Mouse (Mus musculus) heart, postnatal 36 days (tissue): ENCODE measurements around the gene Sohlh1. TPM values are rescaled to one million over a fixed set of nuclear protein-coding genes. Genes with fewer than 3 reads are reported as not detected.

ENCODE experiments used
- DNase-seq, 2 experiments: peaks; one replicate each; pipeline ENCODE4 v3.0.0; 2021 to 2022
- intact Hi-C: fragments of 180-260 bp; cut with DNase I; formaldehyde crosslinking; loops from one replicate; pipeline ENCODE4 v1.15.1; 2025
- total RNA-seq, 2 experiments: library from RNA; stranded (reverse); gene quantifications; 2 replicates each; pipeline ENCODE4 v1.2.3; 2021

Sohlh1 gene
- not detected for total RNA-seq

GRCm38 (mm10) chr2:25847226-25847625 is at the start of gene Sohlh1:
Sohlh1 (minus strand) TSS chr2:25847248.
- DNase-seq = no peak
- intact Hi-C loops = no loop called here

GRCm38 (mm10) chr2:25892440-25892839 is 45.4 kb upstream of the Sohlh1 start:
- no peak for DNase-seq
- intact Hi-C loops = no loop called here

GRCm38 (mm10) chr2:25888144-25888543 is 41.1 kb upstream of the Sohlh1 start:
- no peak for DNase-seq
- intact Hi-C loops = no loop called here

GRCm38 (mm10) chr2:25887226-25887625 is 40.2 kb upstream of the Sohlh1 start:
- intact Hi-C loops = no loop called here
- no peak for DNase-seq

- intact Hi-C loops = no loop called here
- no peak for DNase-seq
Measured at GRCm38 (mm10) chr2:25884756-25885155, 37.7 kb upstream of the Sohlh1 start.

DNA sequence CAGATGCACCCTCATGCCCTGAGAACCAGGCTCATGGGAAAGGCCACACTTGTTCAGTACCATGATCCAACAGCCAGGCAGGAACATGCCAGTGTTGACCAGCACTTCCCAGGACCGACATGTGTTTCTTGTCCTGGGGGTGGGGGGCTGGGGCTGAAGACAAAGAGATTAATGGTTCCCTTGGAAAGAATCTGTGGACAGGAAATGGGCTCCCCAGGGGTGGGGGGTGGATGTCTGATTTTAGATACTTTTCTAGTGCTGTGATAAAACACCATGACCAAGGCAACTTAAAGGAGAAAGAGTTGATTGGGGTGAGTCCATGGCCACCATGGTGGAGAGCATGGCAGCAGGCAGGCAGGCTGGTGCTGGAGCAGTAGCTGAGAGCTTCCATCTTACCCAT is 35.2 kb upstream of the Sohlh1 start:
- intact Hi-C loops = no loop called here
- DNase-seq = no peak

DNA sequence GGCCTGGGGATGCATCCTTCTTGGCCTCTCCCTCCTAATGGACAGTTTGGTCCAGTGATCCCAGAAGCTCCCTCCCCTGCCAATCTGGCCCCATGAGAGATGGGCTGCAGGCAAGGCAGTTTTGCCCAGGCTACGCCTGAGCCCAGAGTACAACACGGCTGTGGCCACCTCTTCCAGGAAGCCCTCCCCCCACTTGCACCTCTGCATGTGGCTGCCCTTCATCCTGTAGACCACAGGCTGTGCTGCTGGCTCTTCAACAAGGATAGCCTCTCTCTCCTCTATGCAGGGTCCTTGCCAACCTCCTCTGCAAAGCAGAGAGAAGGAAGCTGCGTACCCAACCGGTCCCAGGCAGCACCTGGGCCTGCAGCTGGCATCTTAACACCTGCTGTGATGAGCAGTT is 32.0 kb upstream of the Sohlh1 start:
- intact Hi-C loops = no loop called here
- DNase-seq = no peak

DNA sequence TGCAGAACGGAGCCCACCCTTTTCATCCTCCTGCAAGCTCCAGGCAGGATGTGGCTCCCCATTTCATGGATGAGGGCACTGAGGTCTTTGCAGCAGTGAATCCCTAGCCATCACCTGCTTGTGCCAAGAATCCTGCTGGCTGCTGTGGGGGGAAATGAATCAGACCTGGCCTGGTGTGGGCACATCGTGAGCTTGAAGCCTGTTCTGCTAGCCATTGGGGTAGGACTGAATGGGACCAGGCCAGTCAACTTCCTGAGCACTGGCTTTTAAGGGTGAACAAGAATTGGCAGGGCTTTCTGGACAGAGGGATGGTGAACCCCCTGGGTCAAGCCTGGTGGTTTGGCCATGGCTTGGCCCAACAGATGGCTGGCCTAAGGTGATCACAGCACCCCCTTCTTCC is 31.5 kb upstream of the Sohlh1 start:
- intact Hi-C loops = no loop called here
- DNase-seq = no peak

DNA sequence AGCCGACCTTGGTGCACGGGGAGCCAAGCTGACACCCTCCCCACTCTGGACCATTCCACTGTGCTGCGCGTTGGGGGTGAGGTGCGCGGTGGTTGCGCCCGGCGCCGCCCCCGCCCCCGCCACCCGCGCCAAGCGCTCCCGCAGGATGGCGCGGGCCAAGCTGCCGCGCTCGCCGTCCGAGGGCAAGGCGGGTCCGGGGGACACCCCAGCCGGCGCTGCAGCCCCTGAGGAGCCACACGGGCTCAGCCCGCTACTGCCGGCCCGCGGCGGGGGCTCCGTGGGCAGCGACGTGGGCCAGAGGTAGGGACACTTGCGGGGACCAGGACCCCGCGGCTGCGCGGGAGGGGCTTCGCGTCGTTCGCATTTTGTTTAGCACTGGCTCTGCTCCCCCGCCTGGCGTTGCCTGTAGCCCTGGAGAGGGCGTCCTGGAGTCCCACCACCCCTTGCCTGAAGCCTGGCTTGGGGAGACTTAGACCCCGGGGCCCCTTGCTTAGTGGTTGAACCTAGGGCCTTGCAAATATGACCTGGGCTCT is 30.8 kb upstream of the Sohlh1 start:
- intact Hi-C loops = no loop called here
- DNase-seq = no peak

DNA sequence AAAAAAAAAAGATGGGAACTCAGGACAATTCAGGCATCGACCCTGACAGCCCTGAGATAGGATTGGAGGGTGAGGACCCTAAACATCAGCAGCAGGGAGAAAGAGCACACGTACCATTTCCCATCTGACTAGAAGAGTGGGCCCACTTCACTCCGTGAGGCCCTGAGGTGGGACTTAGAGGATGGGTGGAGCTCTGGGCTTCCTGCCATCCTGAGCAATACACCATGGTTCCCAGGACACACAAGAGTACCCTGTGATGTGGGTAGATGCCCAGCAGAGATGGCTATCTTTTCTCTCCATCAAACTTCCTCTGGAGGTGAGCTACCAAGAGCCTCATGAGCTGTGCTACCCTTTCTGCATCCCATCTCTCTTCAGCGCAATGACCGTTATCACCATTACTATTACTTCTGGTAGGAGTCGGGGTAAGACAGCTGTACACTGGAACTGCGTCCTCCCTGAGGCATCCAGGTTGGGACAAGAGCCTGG is 30.2 kb upstream of the Sohlh1 start:
- no peak for DNase-seq
- intact Hi-C loops = no loop called here

DNA sequence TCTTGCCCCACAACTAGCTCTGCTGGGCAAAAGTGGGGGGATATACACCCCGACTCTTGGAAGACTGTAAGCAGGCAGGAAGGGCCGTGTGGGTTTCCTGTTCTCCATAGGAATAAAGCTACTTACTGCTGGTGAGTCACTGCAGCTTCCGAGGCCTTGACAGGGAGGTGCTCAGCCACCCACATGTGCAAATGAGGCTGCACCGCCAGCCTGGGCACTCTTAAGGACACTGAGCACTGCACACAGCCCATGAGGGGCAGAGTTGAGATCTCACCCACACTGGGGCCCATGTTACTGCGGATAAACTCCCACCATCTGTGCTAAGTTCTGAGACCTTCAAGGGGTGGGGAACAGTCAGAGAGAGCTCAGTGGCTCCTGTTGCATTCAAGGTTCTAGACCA is 19.6 kb upstream of the Sohlh1 start:
- intact Hi-C loops = no loop called here
- no peak for DNase-seq

DNA sequence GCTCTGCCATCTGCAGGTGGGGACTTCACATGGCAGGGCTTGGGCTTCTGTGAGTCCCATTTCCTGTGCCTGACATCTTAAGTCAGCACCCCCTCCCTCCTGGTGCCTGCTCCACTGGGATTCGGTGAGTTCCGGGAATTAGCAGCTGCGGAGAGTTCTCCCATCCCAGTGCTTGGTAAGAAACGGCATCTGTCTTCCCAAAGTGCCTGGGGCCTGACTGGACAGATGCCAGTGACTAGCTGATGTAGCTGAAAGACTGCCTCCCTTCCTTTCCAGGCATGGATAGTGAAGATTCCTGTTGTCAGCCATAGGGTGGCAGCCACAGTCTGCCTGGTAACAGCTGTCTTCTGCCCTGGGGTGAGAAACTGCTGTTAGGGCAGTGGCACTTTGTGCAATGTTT is 18.4 kb upstream of the Sohlh1 start:
- no peak for DNase-seq
- intact Hi-C loops = no loop called here

DNA sequence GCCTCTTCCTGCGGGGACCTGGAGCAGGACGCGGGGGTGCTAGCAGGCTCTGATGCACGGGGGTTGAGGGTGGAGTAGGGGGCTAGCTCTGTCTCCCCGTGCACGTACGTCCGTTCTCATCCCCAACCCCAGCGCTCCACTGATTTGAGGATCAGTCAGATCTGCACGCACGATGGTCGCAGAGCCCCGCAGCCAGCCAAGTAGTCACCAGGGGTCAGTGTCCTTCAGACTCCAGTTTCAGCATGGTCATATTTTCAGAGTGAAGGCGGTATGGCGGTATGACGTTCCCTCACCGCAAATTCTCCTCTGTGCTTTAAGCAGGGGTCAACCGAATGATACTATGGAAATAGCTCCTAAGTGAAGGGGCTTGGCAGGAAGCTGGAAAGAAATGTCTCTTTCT is 17.2 kb upstream of the Sohlh1 start:
- no peak for DNase-seq
- intact Hi-C loops = no loop called here

- DNase-seq = peak; percentile 15 to 29
- intact Hi-C loops = no loop called here
Measured at GRCm38 (mm10) chr2:25863337-25864131, 16.5 kb upstream of the Sohlh1 start, which contains the start of gene Kcnt1. Kcnt1 (plus strand) TSS chr2:25863734.

DNA sequence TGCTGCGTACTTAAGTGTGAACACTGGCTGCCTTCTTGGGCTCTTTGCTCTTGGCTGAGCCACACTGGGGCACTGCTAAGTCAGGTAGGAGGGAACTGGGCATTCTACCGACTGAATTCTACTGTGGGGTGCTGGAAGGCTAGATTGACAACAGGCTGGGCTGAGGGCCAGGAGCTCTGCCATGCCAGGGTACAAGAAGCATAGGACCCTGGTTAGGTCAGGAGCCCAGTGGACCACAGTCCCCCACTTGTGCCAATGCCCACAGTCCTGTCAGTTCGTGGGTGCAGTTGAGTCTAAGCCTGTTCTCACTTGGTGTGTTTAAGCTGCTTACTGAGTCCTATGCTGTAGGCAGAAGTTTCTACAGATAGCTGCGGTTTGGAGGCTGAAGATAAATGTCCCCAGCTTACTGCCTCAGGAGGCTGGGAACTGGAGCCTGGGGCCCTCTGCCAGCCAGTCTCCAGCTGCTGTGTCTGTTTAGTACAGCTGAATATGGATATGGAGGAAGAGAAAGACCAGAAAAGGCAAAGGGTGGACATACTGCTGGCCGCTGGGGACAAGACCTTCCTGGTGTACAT is 15.7 kb upstream of the Sohlh1 start:
- DNase-seq = no peak
- intact Hi-C loops = no loop called here

DNA sequence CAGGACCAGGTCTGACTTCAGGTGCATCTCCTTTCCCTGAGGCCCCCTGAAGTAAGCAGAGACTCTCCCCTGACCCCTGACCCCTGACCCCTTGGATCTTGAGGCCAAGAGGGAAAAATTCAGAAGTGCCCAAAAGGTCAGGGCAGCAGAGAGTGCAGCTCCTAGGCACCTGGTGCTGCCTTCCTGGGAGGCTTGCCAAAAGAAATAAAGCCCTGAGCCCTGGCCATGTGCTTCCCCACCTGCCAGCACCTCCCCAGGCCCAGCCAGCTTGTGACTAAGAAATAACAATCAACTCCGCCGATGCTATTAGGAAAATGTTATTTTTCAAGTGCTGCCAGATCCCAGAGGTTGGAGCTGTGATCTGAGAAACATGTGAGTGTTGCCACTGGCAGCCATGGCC is 15.0 kb upstream of the Sohlh1 start:
- intact Hi-C loops = no loop called here
- no peak for DNase-seq

DNA sequence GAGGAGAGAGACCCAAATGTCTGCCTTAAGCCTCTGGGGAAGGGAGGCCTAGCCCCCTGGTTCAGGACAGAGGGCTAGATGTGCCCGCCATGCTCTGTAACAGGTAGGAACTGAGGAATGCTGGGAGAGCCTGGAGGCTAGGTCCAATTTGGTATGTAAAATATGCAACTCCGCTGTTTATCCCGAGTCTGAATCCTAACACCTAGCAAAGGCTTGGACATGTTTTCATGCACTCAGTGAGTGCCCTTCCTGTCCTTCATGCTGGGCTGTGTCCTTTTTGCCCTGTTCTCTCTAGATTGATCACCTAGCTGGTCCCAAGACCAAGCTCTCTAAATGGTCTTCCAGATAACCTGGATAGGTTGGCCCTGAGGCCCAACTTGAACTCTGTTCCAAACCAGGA is 12.8 kb upstream of the Sohlh1 start:
- DNase-seq = no peak
- intact Hi-C loops = no loop called here

DNA sequence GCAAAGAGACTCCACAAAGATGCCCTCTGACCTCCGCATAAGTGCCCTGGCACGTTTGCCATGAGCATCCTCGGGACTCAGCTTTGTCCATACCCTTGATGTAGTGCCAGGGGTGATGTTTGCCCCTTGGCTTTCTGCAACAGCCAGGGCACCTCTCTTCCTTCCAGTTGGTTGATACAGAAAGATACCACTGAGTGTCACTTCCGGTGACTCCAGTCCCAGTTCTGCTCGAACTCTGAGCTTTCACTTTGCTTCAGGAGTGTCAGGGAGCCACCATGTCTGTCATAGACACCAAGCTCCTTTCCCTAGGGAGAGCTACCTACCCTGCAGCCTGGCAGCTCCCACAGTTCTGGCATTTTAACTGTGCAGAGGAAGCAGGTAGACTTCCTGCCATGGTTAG is 7.0 kb upstream of the Sohlh1 start:
- DNase-seq = no peak
- intact Hi-C loops = loop anchor here (5.0 kb wide), 1 partner anchor 288 kb away; no protein-coding TSS in a partner anchor

DNA sequence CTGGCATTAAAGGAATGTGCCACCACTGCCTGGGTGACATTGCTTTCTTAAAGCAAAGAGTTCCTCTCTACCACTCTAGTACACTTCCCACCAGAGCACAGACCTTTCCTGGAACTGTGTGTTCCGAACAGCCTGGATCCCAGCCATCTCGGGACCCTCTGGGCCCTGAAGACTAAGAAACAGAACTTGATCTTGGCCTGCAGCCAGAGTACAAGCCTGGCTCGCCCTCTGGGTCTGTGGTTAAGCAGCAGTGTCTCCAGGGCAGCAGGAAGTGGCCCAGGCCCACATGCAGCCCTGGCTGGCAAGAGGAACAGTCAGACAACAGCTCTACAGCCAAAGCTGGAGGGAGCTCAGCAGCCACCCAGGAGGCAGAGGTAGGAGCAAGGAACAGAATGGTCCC is 5.6 kb upstream of the Sohlh1 start:
- peak; percentile 19 to 44 for DNase-seq
- intact Hi-C loops = loop anchor here (5.0 kb wide), 1 partner anchor 290 kb away; no protein-coding TSS in a partner anchor

- intact Hi-C loops = loop anchor here (5.0 kb wide), 1 partner anchor 292 kb away; no protein-coding TSS in a partner anchor
- peak; percentile 50 to 72 for DNase-seq
Measured at GRCm38 (mm10) chr2:25850330-25850729, 3.3 kb upstream of the Sohlh1 start.

DNA sequence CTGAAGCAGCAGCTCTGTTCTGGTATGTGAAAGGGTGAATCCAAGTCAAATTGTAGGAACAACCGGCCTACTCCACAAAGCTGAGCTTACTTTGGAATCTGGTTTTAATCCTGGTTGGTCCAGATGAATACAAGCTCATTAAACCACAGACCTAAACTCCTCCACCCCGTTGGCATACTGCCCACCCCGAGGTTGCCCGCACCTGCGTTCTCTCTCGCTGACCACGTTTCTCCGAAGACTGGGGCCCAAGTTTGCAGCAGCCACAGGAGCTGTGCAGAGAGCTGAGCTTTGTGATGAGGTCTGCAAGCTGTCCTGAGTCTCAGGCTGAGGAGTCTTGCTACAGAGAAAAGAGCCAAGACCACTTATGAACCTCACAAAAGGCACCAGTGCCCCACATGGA is 532 bp downstream of the Sohlh1 start:
- intact Hi-C loops = no loop called here
- no peak for DNase-seq

DNA sequence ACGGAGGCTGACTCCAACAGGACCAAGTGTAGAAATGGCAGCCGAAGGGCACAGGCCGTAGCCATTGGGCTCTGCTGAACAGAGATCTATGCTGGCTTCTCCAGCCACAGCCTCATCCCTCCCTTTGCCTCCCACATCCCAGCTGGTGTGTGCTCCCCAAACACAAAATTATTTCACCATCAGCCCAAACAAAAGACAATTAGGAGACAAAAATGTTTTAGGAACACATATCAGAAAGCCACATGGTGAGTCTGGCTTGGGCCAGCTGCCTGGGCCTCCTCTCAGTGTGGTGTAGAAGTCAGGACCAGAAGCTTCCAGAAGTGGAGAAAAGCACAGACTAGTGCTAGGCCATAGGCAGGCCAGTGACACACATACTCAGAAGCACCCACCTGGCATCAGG is 3.0 kb downstream of the Sohlh1 start:
- intact Hi-C loops = no loop called here
- no peak for DNase-seq
